Mouse (Mus musculus) cortical plate, adult 2 months (tissue): ENCODE results near the gene Cdk14. TPM values are rescaled to one million over a fixed set of nuclear protein-coding genes. Genes with fewer than 3 reads are reported as not detected.

Experiments used
- H3K27ac ChIP-seq: fragments of 200-500 bp; 2 replicates; pipeline ENCODE4 v1.5.1; 2012; ENCODE audit warnings: low read length, control low read depth, inconsistent platforms; ENCODE audit not compliant: insufficient read depth
- H3K4me1 ChIP-seq: fragments of 200-500 bp; 2 replicates; pipeline ENCODE4 v1.6.1; 2011; ENCODE audit warnings: low read length; ENCODE audit not compliant: control insufficient read depth, insufficient read depth
- H3K4me3 ChIP-seq: fragments of 200-500 bp; 2 replicates; pipeline ENCODE4 v1.5.1; 2011; ENCODE audit warnings: mild to moderate bottlenecking, low read length, control low read depth; ENCODE audit not compliant: insufficient read depth
- CTCF ChIP-seq: fragments of 200-500 bp; IDR thresholded peaks from 2 replicates; pipeline ENCODE4 v1.5.1; 2011; ENCODE audit warnings: mild to moderate bottlenecking, control low read depth, low read length; ENCODE audit not compliant: insufficient read depth; ENCODE audit errors: extremely low read depth
- POLR2A ChIP-seq: fragments of 200-500 bp; IDR thresholded peaks from 2 replicates; pipeline ENCODE4 v1.6.1; 2011; ENCODE audit warnings: mild to moderate bottlenecking, low read length, control low read depth; ENCODE audit not compliant: insufficient read depth; ENCODE audit errors: extremely low read depth
- polyA plus RNA-seq: library from polyadenylated mRNA; depleted of rRNA; stranded (reverse); fragments of >200 nt; gene quantifications from 2 replicates; pipeline ENCODE4 v1.2.3, GENCODE M21; 2012; rRNA removed

Cdk14 gene
- 82.5 and 89.5 TPM in 2 replicates for polyA plus RNA-seq

DNA sequence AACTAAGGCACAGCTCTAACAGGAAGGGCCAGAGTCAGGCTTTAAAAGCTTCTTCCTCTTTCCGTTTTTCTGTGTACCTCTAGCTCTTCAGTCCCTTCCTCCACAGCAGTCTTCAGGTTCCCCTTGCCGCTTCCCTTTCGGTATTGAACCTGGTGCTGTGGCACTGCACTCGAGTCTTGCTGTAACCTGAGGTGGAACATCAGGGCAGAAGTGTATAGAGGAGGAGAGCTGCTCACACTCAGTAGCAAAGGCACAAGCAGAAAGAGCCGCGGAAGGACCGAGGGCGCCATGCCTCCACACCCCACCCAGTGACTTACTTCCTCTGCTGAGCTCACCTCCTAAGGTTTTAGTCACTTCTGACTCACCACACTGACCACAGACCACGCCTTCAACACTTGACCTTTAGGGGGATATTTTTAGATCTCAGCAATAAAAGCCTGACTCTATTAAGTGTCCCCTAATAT is at the start of gene Cdk14:
TSS of gene Cdk14 (minus strand) at position 321 of the 464 bp plus-strand sequence.
- Histone ChIP-seq H3K4me3 (no peak within 1 kb of the TSS), H3K27ac (no peak within 1 kb of the TSS), H3K4me1 (no peaks in the 10 kb centered on the region)
- TF ChIP-seq CTCF (no peak), POLR2A (no peak)

DNA sequence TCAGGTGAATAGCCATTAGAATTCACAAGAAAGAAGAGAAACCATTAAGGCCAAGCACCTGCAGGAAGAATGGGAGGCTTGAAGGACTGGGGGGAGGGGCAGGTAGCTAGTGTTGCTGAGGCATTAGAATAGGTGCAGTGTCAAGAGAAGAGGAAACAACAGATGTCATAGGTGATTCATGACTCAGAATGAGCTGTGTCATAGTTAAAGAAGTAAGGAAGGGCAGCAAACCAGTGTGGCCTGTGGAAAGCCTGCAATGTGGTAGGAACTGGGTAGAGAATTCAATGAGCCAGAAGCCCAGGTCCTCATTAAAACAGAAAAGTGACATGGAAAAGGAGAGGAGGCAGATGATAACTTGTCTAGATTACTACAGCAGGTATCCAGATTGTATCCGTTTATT is 45.1 kb upstream of the Cdk14 start:
- Histone ChIP-seq H3K27ac (no peak overlapping the region), H3K4me3 (no peak overlapping the region), H3K4me1 (no peaks in the 10 kb centered on the region)
- TF ChIP-seq POLR2A (no peak), CTCF (no peak)

DNA sequence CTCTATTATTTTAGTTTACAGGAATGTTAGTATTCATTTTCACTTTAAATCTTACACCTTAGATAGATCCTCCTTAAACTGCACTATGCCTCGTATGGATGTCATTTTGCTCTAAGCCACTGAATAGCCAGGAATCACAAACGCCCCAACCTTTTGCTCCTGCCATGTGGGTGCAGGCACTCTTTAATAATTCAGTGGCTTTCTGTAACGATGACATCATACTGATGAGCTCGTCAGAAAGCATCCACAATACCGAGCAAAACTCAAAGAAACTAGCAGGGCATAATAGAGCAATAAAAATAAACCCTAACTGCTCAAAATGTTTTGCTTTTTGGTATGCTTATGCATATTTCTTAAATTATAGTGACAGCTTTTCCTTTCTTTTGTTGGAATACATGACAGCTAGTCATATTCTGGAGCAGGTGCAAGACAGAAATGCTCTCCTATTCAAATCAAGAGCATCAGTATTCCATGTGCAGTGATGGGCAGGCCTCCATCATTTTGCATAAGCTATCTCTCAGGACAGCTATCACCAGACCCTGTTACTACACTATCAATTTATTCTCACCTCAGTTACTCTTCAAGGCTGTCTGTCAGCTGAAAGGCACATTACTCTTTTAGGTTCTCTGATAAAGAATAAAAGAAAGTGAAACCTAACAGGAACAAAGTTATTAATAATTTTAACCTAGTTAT is 11.8 kb upstream of the Cdk14 start:
- no peaks in the 10 kb centered on the region for H3K4me1 ChIP-seq
- H3K4me3 ChIP-seq: no peak overlapping the region
- H3K27ac ChIP-seq: no peak overlapping the region
- TF ChIP-seq POLR2A: no peak
- no peak for TF ChIP-seq CTCF

DNA sequence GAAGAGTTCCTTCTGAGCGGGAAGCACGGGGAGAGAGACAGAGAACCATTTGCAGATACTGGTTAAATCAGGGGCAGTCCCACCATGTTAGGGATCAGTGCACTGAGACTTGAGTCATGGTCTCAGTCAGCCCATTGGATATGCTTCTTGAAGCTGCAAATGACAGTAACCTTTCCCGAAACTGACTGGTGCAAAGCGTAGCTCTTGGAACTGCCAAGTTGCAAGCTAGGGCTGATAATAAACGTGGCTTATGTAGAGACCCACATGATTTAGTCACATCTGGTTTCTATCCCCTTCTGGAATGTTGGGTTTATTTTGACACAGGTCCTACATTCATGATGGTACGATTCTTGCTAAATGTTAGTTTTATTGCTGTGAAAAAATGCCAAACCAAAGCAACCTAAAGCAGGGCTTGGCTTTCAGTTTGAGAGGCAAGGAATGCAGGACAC is 3.6 kb upstream of the Cdk14 start:
- Histone ChIP-seq H3K4me1 (no peaks in the 10 kb centered on the region), H3K27ac (no peak overlapping the region), H3K4me3 (no peak overlapping the region)
- TF ChIP-seq POLR2A: no peak
- TF ChIP-seq CTCF: no peak

DNA sequence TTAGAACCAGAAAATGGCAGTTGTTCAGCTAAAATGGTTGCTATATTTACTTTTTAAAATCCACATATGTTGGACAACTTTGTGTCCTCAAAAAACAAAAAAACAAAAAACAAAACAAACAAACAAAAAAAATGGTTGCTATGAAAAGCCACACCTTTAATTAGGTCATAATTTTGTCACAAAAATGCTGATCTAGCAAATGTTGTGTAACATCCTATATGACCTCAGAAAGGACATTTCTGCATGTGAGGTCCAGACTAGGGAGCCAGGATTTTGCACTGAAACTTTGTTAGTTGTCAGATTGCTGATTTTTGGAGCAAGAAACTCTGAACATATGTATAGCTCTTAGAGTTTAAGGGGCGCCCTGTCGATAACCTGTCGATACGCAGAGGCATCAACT is 3.0 kb upstream of the Cdk14 start:
- Histone ChIP-seq H3K27ac (no peak overlapping the region), H3K4me3 (no peak overlapping the region), H3K4me1 (no peaks in the 10 kb centered on the region)
- TF ChIP-seq POLR2A (no peak), CTCF (no peak)

DNA sequence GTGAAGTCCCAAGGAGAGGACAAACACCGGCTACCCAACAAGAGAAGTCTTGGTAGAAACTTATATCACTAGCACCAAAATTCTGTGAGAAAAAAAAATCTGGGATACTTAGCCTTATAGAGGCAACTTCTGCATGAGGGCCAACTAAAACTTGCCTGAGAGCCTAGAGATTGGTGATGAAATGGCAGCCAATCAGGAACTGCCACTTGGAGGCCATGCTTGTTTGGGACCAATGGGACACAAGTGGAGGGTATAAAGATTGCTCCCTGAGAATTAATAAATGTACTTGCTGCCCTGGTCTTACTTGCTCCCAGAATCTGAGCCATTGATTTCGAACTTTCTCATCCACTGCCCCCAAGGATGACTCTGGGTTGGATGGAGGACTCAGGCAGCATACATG is 1.3 kb upstream of the Cdk14 start:
- Histone ChIP-seq H3K27ac (no peak overlapping the region), H3K4me3 (no peak overlapping the region), H3K4me1 (no peaks in the 10 kb centered on the region)
- TF ChIP-seq CTCF: no peak
- TF ChIP-seq POLR2A: no peak

DNA sequence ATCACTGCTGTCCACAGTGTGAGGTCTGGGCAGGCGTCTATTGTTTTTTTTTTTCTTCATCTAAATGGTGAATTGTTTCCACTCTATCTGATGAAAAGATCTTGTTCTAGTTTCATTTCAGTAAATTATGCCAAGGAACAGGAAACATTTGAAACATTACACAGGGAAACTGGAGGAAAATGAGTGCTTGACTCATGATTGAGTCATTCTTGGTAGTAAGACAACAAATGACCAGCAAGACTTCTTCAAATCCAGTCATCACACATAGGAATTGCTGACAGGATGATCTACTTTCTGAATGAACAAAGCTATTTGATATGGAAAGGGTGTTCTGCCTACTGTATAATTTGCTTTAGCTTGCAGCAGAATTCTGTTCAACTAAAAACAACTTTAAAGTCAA is 859 bp downstream of the Cdk14 start:
- Histone ChIP-seq H3K27ac (no peak overlapping the region), H3K4me1 (no peaks in the 10 kb centered on the region), H3K4me3 (no peak overlapping the region)
- TF ChIP-seq CTCF: no peak
- TF ChIP-seq POLR2A: no peak

DNA sequence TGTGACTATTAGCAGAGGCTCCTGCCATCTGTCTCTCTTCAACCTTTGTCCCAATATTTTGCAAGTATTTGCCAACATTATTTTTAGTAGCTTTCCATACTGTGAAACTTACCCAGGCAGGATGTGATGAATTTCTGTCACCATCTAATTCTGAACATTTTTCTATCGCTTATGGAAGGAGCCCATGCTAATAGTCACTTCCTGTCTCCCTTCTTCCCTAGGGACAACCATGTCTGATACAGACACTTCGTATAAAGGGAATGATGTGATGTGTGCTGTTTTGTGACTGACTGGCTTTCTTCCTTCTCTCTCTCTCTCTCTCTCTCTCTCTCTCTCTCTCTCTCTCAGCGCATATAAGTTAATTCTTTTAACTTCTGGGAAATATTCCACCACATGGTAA is 5.3 kb downstream of the Cdk14 start:
- H3K27ac ChIP-seq: no peak overlapping the region
- H3K4me1 ChIP-seq: no peaks in the 10 kb centered on the region
- no peak overlapping the region for H3K4me3 ChIP-seq
- TF ChIP-seq CTCF: no peak
- no peak for TF ChIP-seq POLR2A

DNA sequence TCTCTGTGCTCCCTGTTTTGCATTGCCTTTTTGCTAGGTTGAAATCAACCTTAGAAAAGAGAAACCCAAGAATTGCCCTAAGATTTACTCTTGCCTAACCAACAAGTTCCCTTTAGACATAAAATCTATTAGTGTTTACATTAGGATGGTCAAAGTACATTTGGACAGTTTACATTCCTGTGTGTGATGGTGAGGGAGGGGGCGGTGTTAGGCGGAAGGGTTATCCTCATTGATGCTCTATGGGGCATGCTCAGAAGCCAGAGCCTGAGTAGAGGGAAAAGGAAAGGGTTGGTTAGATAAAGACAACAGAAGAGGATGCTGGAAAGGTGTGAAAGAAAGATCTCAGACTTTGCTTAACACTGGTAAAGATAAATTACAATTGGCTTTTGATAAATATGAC is 8.2 kb downstream of the Cdk14 start:
- H3K27ac ChIP-seq: no peak overlapping the region
- no peaks in the 10 kb centered on the region for H3K4me1 ChIP-seq
- no peak for TF ChIP-seq CTCF
- no peak for TF ChIP-seq POLR2A
- H3K4me3 ChIP-seq: no peak overlapping the region

DNA sequence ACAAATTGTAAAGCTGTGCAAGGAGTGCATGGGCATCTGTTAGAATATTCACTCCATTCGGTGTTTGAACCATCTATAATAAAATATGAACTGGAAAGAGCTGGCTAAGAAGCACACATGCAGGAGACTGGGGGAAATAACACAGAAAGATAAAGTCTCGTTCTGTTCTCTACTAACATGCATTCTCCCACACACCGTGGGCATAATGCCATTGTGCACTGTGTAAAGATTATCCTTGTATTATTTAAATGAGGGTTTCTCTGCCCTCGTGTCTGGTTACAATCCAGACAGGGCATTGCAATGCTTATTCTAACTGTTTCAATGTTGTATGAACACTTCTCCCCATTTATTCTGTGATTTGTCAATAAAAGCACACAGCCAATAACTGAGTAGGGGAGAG is 18.1 kb downstream of the Cdk14 start:
- TF ChIP-seq POLR2A (no peak), CTCF (no peak)
- no peak overlapping the region for H3K27ac ChIP-seq
- H3K4me3 ChIP-seq: no peak overlapping the region
- no peaks in the 10 kb centered on the region for H3K4me1 ChIP-seq
